ENCODE assay signal across 9 mouse cellular contexts in the genomic region with DNA sequence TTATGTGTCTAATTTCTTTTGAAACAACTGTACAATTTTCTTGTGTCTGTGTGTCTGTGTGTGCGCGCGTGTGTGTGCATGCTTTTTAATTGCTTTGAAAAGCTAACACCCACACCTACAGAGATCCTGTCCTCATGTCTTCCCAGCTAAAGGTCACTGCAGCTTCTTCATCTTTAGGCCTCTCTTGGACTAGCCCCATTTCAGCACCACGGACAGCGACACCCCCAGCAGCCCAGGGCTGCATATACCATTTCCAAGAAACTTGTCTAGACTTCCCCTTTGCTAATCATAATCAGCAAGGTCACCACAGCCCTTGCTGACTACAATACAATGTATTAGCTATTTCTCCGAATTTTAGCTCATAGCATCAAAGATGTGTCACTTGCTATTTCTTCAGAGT. TPM values are rescaled to one million over a fixed set of nuclear protein-coding genes. Genes with fewer than 3 reads are reported as not detected.
DNase-seq lines count a peak whose midpoint lies in the region; ATAC-seq and TF ChIP-seq lines count a peak whose summit lies in the region.
"Had no signal": no experiment of that assay in that cellular context is flagged by ENCODE, and none has a peak within 500 bp of the region (broad histone marks: within the 10 kb centered on the region; RNA-seq: fewer than 3 reads in every experiment).

No protein-coding gene starts in this region.

- H3K27me3 ChIP-seq in forebrain, embryonic 16.5 days (replicated peaks; ENCODE audit: control insufficient read depth, insufficient read depth, low read length) = no peaks in the 10 kb centered on the region
- peaks cover 2% of the 10 kb centered on the region; the same call in 1 of the 2 replicates for H3K27me3 ChIP-seq in kidney, adult 2 months (replicated peaks; ENCODE audit: control insufficient read depth, insufficient read depth, low read length)

- peak overlapping the region; percentile 96 for H3K4me2 ChIP-seq in forebrain, embryonic 16.5 days (ENCODE audit: low read length)

- no peak for TF ChIP-seq CTCF in kidney, adult 2 months (conservative IDR thresholded peaks at IDR 0.05; ENCODE audit: insufficient read depth, insufficient read length, low read depth, low read length)

- no peak for TF ChIP-seq POLR2A in kidney, adult 2 months (IDR thresholded peaks at IDR 0.05; ENCODE audit: low read depth, low read length)

- 37% methylated on average over 6 of the region's 6 CpGs for WGBS in forebrain, embryonic 16.5 days
- WGBS in kidney, adult 2 months = 38% methylated on average over 6 of the region's 6 CpGs

- peak; percentile 7 to 74 for DNase-seq in spleen, postnatal 10 days (ENCODE audit: low spot score in 2 of 2)
- no peak for DNase-seq in spleen, adult 12 weeks (ENCODE audit: low spot score)
- DNase-seq in c-Kit-positive CD71-positive TER-119-negative erythroid progenitor cells, embryonic 14.5 days (ENCODE audit: low read depth) = peak; percentile 22
- DNase-seq in kidney, adult 2 months = peak; percentile 36
- peak; percentile 70 for DNase-seq in lung, postnatal 10 days
- DNase-seq in ovary, postnatal 36 days (ENCODE audit: low spot score) = peak; percentile 59
- no peak for DNase-seq in MN1 (ENCODE audit: low spot score)

- no peak overlapping the region for H3K27ac ChIP-seq in forebrain, embryonic 16.5 days (ENCODE audit: low read length)
- H3K27ac ChIP-seq in kidney, adult 2 months (ENCODE audit: insufficient read depth, low read depth, low read length) = no peak overlapping the region

- no peak overlapping the region for H3K9ac ChIP-seq in forebrain, embryonic 16.5 days (replicated peaks; ENCODE audit: low read depth, low read length)

- no peak for ATAC-seq in forebrain, embryonic 16.5 days

- H3K4me3 ChIP-seq in forebrain, embryonic 16.5 days (replicated peaks; ENCODE audit: low read length) = peak overlapping the region; percentile 80
- H3K4me3 ChIP-seq in kidney, adult 2 months (ENCODE audit: insufficient read depth, low read depth, low read length) = no peak overlapping the region
- H3K4me3 ChIP-seq: erythroblast, embryonic 14.5 days had no signal

- H3K9me3 ChIP-seq in forebrain, embryonic 16.5 days (ENCODE audit: control insufficient read depth, low read length) = no peaks in the 10 kb centered on the region

- peaks cover 13% of the 10 kb centered on the region for H3K4me1 ChIP-seq in forebrain, embryonic 16.5 days (replicated peaks; ENCODE audit: control insufficient read depth, insufficient read depth, low read length)
- no peaks in the 10 kb centered on the region for H3K4me1 ChIP-seq in kidney, adult 2 months (ENCODE audit: control insufficient read depth, insufficient read depth, low read length)

- H3K36me3 ChIP-seq in forebrain, embryonic 16.5 days (ENCODE audit: control insufficient read depth, insufficient read depth) = no peaks in the 10 kb centered on the region
- no peaks in the 10 kb centered on the region for H3K36me3 ChIP-seq in kidney, adult 2 months (ENCODE audit: control insufficient read depth, insufficient read depth, low read length)

RNA-seq across cellular contexts. Expression of a gene that starts 1.9 kb away (rescaled TPM):
- polyA plus RNA-seq in forebrain, embryonic 16.5 days (2015; fragmentation: Nextera tagmentation; extraction: Ambion mirVana) = 13.8 and 17.6 TPM in 2 replicates
- 0.07 and 0.08 TPM in 2 replicates for polyA plus RNA-seq in kidney, adult 2 months (2012; rRNA removed)
- polyA plus RNA-seq: erythroblast, embryonic 14.5 days had no signal

Comparison
In these comparisons a context has a peak if more than half of its experiments do, and no peak if none do; other contexts are left out.
1. DNase-seq: peak in spleen, postnatal 10 days (2 of 2), c-Kit-positive CD71-positive TER-119-negative erythroid progenitor cells, embryonic 14.5 days (single experiment), kidney, adult 2 months (single experiment), lung, postnatal 10 days (single experiment) and ovary, postnatal 36 days (single experiment); none in spleen, adult 12 weeks (single experiment) and MN1 (single experiment).
2. RNA of a gene that starts 1.9 kb away (polyA plus RNA-seq): 13.8 to 17.6 TPM in forebrain, embryonic 16.5 days; 0.07 to 0.08 TPM in kidney, adult 2 months; every median in the first group is over 10 times any median in the second.